Mouse (Mus musculus) right cerebral cortex, postnatal 10 days (tissue): ENCODE results near the gene Gm37240.
"Not testable (repeated sequence)": the region's sequence is repeated elsewhere in the genome, so short reads cannot be mapped to it uniquely, and the experiment has no call there.

Experiments used
- DNase-seq, 2 experiments: peaks; one replicate each; pipeline ENCODE4 v3.0.0; 2021; ENCODE audit warnings: low spot score in 2 of 2

Gm37240 gene

DNA sequence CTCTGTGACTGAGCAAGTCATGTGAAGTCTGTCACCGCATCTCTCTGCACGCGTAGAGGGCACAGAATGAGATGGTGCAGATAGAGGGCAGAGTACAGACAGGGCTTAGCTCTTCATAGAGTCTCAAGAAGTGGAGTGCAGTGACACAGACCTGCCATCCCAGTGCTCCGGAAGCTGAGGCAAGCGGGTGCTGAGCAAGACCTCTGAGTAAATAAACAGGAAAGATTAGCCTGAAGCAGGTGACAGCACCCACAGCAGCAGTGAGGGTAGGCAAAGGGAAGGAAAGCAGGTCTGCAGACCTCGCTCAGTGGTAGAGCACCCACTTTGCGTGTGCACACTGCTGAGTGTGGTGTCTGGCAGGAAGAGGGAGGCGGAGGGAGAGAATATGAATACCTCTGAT lies 1205.6 kb downstream of the Gm37240 start:
- no peak for DNase-seq

DNA sequence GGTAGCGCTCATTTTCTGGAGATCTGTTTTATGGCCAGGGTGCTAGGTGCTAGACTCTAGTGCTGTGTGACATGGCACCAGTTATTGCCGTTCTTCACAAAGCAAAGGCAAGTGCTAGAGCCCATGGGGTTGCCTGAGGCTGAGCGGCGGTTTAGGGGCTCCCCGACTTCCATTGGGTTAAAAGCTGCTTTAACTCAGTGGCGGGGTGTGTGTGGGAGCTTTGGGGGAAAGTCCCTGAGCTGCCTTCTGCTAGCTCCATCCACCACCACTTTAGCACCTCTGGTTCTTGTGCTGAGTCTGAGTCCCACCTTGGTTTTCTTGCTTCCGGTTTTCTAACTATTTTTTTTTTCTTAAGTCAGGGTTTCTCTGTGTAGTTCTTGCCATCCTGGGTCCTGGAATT lies 1207.3 kb downstream of the Gm37240 start:
- no peak for DNase-seq

DNA sequence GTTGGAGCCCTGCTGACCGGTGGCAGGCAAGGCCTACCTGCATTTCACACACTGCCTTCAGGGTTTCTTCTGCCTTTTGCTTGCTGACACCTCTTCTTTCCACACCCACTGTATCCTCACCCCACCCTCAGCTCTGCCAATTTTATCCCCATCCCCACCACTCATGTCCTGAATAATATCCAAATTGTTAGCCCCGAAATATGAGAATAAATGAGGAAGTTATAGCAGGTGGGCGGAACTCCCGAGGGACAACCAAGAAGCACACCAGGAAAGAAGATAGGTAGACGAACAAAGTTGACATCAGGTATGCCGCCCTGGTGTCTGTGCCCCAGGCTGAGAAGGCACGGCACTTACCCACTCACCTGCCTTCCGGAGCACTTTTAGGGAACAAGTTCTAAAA lies 1207.8 kb downstream of the Gm37240 start:
- no peak for DNase-seq

DNA sequence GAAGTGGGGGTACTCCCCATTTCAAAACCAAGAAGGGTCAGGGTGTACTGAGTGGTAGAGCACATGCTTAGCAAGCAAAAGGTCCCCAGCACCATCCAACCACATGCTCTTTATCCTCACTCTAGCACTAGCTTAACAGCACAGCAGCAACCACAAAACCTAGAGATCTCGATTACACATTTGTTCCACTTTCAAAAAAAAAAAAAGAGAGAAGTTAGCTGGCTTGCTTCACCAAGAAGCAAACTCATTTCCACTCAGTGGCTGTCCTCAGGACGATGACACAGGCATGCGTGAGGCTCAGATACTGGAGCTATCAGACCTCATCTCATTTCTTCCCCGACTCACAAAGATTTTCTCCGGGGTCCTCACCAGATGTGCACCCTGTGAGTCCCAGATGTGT lies 1208.4 kb downstream of the Gm37240 start:
- DNase-seq: no peak

DNA sequence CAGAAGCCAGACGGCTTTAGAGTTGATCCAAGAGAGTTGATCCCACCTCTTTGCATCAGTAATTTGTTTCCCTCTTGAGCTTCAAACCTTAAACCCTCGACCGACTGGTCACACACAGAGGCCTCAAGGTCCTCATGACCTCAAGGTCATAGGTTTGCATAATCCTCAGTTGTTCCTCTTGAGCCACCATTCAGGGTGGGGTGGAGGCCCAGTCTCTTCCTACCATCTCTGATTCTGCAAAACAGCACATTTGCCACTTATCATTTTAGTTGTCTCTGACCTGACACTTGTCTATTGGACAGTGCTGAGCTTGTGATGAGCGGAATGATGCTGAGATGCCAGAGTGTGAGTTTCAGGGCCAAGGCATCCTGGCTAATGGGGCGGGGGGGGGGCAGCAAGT lies 1211.6 kb downstream of the Gm37240 start:
- DNase-seq: no peak

DNA sequence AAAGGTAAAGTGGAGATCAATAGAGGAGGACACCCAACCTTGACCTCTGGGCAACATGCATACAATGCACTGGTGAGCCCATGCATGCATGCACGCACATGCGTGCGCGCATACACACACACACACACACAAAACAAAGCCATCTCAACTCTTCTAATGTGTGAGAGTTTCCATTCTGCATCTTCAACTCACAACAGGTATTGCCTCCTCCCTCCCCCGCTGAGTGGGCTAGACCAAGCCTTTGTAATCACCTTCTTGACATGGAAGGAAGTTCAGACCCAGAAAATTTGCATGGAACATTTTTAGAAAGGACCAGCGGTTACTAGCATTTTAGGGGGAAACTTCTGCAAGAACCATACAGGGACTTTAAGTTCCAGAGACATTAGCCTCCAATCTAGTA lies 1213.8 kb downstream of the Gm37240 start:
- no peak for DNase-seq

DNA sequence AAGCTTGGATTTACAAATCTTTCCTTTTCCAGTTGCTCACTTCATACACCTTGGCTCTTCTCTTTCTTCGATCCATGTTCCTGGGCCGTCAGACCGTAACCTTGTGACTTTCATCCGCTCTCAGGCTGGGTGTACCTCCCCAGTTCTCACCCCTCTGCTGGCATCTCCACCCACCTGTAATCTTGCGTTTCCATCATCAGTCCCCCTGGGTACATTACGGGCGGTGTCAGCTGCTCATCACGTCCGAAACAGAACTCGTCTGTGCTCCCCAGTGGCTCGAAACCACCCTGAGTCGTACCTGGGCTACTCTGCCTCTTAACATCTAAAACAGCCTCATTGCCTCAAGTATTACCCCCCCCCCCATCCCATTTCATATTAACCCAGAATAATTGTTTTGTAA lies 1215.2 kb downstream of the Gm37240 start:
- no peak for DNase-seq

DNA sequence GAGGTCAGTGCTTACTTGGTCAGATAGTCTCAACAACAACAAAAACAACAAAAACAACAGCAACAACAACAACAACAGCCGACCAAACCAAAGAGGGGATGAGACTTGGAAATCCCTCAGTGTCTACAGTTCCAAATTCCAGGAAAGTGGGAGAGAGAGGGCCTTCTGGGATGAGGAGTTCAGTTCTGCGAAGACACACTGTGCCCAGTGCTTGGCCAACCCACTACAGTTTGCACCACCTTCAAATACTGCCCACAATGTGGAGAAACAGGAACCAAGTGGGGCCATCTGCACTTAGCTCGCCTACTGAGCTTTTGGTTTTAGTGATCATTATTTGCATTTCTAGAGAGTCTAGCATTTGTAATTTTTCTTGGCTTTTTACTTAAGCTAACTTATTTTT lies 1218.4 kb downstream of the Gm37240 start:
- no peak for DNase-seq

DNA sequence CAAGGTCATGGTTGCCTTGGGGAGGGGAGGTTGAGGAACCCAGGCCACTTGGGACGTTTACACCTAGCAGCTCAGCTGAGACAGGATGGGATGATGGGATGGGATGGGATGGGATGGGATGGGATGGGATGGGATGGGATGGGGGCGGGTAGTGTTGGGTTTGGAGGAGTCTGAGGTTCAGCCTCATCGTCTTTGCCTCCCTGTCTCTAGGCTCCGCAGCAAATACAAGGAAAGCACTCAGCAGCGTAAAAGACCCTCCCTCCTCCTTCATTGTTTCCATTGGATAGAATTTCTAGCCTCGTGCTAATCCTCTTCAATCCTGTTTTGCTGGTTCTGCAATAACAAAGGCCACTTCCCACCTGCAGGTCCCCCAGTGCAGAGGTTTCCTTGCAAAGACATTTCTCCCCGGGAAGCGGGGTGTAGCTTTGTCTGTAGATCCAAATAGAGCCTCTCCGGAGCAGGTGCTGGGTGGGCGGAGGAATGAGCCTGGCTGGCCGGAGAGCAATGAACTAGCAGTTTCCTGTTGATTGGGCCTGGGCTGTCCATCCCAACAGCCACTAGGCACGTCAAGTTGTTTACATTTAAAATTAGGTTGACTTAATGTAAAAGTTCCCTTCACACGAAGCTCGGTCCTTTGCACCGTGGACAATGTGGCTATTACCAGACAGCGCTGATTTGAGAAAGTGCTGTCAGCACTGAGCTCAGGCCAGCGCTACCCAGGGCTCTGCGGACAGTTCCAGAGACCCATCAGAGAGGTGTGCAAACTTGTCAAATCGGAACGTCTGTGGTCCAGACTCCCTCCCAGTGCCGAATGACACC lies 1221.9 kb downstream of the Gm37240 start:
- no peak for DNase-seq

DNA sequence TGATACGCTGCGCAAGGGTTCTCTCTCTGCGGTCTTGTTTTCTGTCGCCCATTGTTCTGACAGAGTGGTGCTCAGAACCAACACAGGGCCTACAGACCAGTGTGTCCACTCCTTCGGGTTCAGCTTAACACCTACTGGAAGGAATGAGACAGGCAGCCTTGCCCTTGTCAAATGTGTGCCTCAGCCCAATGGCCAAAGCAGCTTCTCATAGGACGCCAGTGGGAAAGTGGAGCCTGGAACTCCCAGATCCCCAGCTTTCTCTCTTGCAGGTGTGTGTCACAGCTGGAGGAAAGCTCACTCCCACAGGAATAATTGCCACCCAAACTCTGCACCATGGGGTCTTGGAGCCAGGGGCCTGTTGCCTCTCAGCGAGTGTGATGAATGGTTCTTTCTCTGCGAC lies 1222.6 kb downstream of the Gm37240 start:
- no peak for DNase-seq

DNA sequence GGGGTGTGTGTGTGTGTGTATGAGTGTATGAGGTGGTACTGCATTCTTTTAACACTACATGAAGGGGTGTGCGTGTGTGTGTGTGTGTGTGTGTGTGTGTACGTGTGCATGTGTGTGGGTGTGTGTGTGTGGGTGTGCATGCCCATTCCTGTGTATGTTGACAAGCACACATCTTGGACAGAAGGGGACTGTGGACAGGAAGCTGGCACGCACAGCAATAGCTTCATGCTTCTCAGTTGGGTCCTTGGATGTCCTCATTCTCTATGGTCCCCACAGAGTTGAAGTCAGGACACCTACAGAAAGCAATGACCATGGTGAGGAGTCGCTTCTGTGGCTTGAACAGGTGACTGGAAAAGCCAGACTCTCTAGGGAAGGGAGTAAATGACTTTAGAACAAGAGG lies 1223.5 kb downstream of the Gm37240 start:
- no peak for DNase-seq

DNA sequence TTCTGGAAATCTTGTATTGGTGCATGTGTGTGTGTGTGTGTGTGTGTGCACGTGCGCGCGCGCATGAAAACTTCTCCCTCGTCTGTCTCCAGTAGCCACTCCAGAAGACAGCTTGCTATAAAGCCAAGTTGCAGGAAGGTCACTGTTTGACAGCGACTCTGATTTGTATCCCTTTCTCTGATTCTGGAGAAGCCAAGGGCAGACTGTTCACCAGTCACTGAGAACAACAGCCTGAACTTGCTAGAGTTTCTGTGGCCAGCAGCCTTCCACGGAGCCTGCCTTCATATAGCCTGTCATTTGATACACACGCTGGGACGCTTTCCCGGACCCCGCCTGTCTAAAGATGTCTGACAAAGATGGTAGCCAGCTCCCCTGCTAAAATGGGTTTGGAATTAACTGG lies 1224.2 kb downstream of the Gm37240 start:
- DNase-seq: no peak

DNA sequence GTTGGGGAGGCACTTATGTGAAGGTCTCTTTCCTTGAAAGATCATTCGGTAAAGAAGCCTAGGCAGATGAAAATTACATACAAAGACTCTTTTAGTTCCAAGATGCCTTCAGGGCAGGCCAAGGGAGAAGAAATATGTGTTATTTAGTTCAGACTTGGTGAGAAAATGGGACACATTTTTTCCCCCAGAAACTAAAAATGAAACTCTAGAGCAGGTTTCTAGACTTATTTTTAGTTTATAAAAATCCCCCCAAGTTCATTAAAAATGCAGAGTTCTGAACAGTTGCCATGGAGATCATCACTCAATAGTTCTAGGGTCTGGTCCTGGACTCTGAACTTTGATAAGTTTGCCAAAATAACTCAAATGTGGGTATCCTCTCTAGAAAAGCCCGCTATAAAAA lies 1226.9 kb downstream of the Gm37240 start:
- DNase-seq: no peak

DNA sequence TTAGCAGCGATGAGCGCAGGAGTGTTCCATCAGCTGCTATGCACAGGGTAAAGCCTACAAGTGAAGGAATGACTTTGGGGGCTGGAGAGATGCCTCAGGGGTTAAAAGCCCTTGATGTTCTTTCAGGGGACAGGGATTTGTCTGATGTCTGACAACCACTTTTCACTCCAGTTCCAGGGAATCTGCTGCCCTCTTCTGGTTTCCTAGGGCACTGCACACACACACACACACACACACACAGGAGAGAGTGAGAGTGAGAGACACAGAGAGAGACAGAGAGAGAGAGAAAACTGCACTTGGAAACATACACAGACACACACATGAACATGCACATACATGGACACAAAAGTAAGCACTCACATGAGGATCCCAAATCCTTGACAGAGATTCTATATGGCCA lies 1228.4 kb downstream of the Gm37240 start:
- no peak for DNase-seq

DNA sequence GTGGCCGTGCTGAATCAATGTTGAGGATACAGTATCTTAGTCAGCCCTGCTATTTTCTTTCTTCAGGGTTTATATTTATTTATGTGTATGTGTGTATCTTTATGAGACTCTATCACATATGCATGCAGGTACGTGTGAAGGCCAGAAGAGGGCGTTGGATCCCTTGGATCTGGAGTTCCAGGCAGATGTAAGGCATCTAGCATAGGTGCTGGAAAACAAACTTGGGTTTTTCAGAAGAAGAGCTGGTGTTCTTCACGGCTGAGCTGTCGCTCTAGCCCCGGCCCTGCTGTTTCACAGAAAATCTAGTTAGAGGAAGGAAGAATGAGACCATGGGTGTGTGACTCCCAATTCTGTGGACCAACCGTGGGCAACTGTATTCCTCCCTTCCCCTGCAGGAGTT lies 1229.3 kb downstream of the Gm37240 start:
- DNase-seq: no peak

DNA sequence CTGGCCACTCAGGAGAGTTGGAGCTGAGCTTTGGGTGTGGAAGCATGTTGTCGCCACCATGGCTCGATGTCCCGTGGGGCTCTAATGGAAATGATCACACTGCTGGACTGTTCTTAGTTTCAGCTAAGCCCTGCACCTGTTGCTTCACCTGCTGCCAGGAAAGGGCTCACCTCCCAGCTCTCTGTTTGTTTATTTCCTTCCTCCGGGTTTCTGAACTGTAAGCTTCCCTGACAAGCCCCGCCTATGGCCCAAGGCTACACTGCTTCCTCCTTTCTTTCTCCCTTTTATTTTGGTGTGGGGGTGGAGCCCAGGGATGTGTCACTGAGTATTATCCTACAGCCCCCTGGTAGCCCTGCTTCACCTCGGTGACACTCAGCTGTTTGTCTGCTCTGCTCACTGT lies 1230.1 kb downstream of the Gm37240 start:
- DNase-seq: no peak

DNA sequence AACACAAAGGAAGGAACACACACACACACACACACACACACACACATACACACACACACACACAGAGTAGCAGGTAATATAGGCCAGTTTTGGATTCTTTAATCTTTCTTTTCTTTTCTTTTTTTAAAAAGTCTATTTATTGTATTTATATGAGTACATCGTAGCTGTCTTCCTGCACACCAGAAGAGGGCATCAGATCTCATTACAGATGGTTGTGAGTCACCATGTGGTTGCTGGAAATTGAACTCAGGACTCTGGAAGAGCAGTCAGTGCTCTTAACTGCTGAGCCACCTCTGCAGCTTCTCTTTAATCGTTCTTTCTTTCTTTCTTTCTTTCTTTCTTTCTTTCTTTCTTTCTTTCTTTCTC lies 1231.5 kb downstream of the Gm37240 start:
- not testable (repeated sequence) for DNase-seq

DNA sequence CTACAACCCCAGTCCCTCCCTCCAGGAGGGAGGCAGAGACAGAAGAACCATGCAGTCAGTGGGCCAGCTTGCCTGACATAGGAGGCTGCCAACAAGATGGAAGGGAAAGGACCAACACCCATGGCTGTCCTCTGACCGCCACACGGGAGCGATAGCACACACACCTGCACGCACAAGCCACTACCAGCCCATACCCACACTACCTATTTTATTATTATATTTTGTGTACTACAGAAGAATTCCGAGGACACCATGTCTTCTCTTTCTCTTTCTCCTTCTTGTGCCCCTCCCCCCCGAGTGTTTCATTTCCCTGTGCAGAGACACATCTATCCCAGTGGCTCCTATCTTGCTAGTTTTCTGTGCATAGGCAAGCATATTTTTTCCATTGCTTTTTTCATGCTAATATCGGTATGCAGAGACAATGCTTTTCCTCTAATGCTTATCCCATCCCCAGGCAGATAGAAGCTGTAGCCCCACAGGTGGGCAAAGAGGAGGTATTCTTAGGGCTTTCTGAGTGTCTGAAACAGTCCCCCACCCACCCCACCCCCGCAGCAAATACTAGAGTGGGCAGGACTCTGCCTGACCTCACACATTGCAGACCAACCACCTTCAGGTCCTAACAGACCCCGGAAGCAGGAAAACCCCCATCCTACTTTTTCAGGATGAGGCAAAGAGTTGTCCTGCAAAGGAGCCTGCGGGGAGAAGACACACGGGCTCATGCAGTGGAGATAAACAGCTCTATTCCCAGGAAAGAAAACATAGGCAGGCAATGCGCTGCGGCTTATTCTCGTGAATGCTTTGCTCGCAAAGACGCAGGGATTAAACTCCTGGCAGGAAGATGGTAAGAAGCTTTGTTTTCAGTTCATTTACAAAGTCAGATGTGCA lies 1232.2 kb downstream of the Gm37240 start:
- DNase-seq: no peak

DNA sequence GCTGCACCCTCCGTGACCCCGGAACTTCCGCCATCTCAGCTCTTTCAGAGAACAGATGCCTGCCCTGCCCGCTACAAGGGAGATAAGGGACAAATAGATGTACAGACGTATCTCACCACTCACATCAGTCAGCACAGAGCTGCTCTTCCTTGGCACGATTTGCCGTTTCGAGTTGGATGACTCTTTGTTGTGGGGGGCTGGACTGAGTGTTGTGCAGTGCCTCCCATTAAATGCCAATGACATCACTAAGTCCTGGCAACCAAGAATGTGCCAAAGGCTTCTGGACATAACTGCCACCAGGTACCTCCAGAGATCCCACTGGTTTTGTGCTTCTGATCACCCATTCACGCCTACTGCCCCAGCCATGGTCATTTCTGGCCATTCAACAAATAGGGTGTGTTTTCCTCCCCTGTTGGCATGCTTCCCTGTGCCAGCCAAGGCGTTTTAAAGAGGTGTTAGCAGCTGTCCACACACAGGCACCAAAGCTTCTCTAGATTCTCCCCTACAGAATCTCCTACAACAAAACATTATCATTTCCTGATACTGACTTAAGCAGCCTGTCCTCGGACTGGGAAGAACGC lies 1233.0 kb downstream of the Gm37240 start:
- DNase-seq: no peak

DNA sequence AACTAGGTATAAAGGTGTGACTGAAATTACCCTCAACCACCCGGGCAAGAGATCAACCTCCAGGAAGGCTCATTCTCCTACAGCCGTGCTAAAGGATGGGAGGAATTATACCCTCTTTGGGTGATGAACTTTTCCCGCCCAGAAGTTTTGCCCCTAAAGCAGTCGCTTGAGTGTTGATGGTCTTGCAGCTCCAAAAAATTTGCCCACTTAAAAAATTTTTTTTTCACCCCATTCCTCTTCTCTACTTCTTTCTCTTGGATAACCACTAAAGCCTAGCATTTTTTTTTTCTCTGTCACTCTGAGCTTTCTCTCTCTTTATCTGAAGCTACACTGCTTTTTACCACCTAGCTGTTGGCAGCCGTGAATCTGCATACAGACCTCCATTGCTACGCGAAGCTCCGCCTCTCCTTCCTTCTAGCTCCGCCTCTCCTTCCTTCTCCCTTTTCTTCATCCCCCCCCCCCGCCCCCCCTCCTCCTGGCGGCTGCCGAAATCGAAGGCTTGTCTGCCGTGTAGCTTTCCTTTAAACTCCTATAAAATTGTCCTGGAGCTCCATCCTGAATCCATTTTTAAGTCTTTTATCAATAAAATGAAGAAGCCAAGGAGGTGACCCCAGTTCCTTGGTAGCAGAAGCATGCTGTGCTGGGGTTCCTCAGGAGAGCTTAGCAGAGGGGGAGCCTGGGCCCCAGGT lies 1233.6 kb downstream of the Gm37240 start:
- no peak for DNase-seq

DNA sequence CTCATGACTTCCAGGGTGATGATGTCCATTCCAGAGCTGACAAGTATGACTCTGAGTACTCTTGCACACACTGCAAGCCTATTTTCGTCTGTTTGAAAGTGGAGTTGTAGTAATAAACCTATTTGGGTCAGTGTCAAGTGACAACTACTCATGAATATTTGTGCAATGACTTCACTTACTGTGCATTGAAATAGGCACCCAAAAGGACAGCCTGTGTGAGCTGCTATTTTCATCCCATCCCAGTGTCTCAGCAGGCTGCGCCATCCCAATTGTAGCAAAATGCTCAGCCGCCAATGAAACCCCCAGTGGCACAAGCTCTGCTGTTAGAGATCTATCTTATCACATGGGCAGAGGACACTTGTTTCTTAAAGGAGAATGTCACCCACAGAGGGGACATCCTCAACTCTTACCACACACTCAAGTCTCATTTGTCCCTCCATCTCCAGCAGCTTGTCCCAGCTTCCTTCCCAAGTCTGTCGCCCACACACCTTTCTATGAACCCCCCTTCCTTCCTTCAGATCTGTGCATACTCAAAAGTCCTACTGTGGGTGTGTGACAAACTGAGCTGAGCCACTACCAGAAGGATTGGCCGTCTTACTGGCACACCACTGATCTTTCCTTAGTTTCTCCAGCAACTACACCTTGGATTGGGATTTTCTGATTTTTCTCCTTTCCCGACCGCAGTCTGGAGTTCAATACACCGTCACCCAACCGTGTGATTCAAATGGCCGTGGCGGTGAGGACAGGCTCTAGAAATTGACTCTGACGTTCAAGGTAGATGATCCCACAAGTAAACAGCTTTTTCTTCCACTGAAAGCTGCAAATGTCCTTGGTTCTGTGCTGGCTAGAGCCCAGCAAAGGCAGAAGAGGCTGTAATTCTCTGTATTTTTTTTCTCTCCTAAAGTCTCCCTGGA lies 1234.4 kb downstream of the Gm37240 start:
- no peak for DNase-seq
